Comparison of ENCODE assay signal across 10 mouse cellular contexts in the genomic region with DNA sequence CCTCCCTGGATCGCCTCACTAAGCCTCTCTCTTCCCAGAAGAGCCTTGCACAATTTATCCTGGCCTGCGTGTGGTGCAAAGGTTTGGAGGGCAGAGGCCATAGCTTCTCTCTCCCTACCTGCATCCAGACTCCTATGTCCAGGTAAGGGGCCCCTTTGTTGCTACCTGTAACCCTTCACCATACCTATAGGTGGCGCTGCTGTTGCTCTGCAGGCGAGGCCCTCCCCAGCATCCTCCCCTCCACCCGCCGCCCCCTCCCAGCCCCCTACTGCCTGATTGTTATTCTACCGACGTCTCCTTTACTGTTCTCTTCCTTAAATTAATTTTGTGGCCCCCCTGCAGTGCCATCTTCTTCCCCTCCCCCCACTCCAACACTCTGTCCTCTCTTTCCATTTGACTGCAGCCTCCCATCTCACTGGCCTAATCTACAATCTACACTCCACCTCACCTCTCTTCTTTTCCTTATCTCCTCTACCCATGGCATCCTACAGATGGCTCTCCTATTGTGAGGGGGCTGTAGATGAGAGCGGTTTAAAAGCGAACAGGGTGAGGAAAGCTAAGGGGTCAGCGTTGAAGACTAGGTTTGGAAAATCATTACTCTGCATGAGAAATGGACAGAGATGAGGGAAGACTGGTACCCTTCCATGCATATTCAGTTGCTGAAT. TPM values are rescaled to one million over a fixed set of nuclear protein-coding genes. Genes with fewer than 3 reads are reported as not detected.
DNase-seq lines count a peak whose midpoint lies in the region; ATAC-seq lines count a peak whose summit lies in the region.
"Had no signal": no experiment of that assay in that cellular context is flagged by ENCODE, and none has a peak within 500 bp of the region (broad histone marks: within the 10 kb centered on the region; RNA-seq: fewer than 3 reads in every experiment).

No protein-coding gene starts in this region.

- peaks cover 35% of the 10 kb centered on the region for H3K4me1 ChIP-seq in hindbrain, embryonic 12.5 days
- H3K4me1 ChIP-seq in midbrain, embryonic 13.5 days (replicated peaks): peaks cover 52% of the 10 kb centered on the region

- H3K27ac ChIP-seq in hindbrain, embryonic 12.5 days: peak overlapping the region; percentile 93
- peak overlapping the region; percentile 97 for H3K27ac ChIP-seq in midbrain, embryonic 13.5 days

- H3K9me3 ChIP-seq in hindbrain, embryonic 12.5 days (replicated peaks): no peaks in the 10 kb centered on the region
- no peaks in the 10 kb centered on the region for H3K9me3 ChIP-seq in midbrain, embryonic 13.5 days

- peak overlapping the region; percentile 39; the same call in 1 of the 2 replicates for H3K9ac ChIP-seq in hindbrain, embryonic 12.5 days
- H3K9ac ChIP-seq in midbrain, embryonic 13.5 days (replicated peaks): peak overlapping the region; percentile 49

- DNase-seq in spleen, postnatal 4 days (ENCODE audit: low spot score in 2 of 2): peak; percentile 26 to 65
- DNase-seq in spleen, adult 18-20 months: no peak
- peak; percentile 87 to 92 for DNase-seq in cerebellum, postnatal 10 days
- DNase-seq in urinary bladder, adult 2 months (ENCODE audit: low spot score): no peak
- no peak for DNase-seq in gastrocnemius, adult 18-20 months (ENCODE audit: low spot score)

- peak overlapping the region; percentile 36 for H3K4me2 ChIP-seq in hindbrain, embryonic 12.5 days (replicated peaks)
- peak overlapping the region; percentile 47 for H3K4me2 ChIP-seq in midbrain, embryonic 13.5 days (replicated peaks)

- 5% methylated on average over 11 of the region's 11 CpGs for WGBS in hindbrain, embryonic 12.5 days
- 5% methylated on average over 11 of the region's 11 CpGs for WGBS in midbrain, embryonic 13.5 days

- peaks cover 15% of the 10 kb centered on the region for H3K27me3 ChIP-seq in hindbrain, embryonic 12.5 days
- peaks cover 6% of the 10 kb centered on the region; the same call in 1 of the 2 replicates for H3K27me3 ChIP-seq in midbrain, embryonic 13.5 days

- H3K36me3 ChIP-seq in hindbrain, embryonic 12.5 days: peaks cover 9% of the 10 kb centered on the region; the same call in 1 of the 2 replicates
- no peaks in the 10 kb centered on the region for H3K36me3 ChIP-seq in midbrain, embryonic 13.5 days

- ATAC-seq in hindbrain, embryonic 12.5 days (ENCODE audit: low FRiP score): peak; percentile 44
- peak; percentile 49 for ATAC-seq in midbrain, embryonic 13.5 days
- no peak for ATAC-seq in erythroblast, adult 5-6 weeks (replicated peaks; ENCODE audit: low FRiP score, poor library complexity, severe bottlenecking)

- H3K4me3 ChIP-seq in hindbrain, embryonic 12.5 days: no peak overlapping the region
- H3K4me3 ChIP-seq in midbrain, embryonic 13.5 days (replicated peaks): 0 out of 2 replicates have a peak overlapping the region, but pooled peaks have one; percentile 4
- H3K4me3 ChIP-seq: erythroblast, embryonic 14.5 days; myocyte had no signal

RNA-seq across cellular contexts. Expression of gene Ngdn, which starts 13.9 kb away (rescaled TPM):
- polyA plus RNA-seq in hindbrain, embryonic 12.5 days (2016; fragmentation: Nextera tagmentation; extraction: Ambion mirVana): 63.2 and 63.4 TPM in 2 replicates
- polyA plus RNA-seq in midbrain, embryonic 13.5 days (2015; fragmentation: Nextera tagmentation; extraction: Ambion mirVana): 60.4 and 62.7 TPM in 2 replicates
- polyA plus RNA-seq in urinary bladder, adult 2 months (2012; rRNA removed): 53.7 and 65.8 TPM in 2 replicates
- total RNA-seq in erythroblast, adult 5-6 weeks (2015; ENCODE audit: low replicate concordance): 16.3 and 20.6 TPM in 2 replicates
- total RNA-seq in erythroblast, adult 5-6 weeks (2017; ENCODE audit: low replicate concordance): 6.0 and 11.4 TPM in 2 replicates
- total RNA-seq in gastrocnemius, adult 18-20 months (2021): 10 to 100 TPM; 18.4 to 19.0 TPM

RNA-seq across cellular contexts. Expression of gene Myh7, which starts 34.7 kb away (rescaled TPM):
- 4.9 and 9.1 TPM in 2 replicates for polyA plus RNA-seq in hindbrain, embryonic 12.5 days (2016; fragmentation: Nextera tagmentation; extraction: Ambion mirVana)
- 4.6 and 5.3 TPM in 2 replicates for polyA plus RNA-seq in midbrain, embryonic 13.5 days (2015; fragmentation: Nextera tagmentation; extraction: Ambion mirVana)
- polyA plus RNA-seq in urinary bladder, adult 2 months (2012; rRNA removed): 0.26 and 0.47 TPM in 2 replicates
- total RNA-seq in erythroblast, adult 5-6 weeks (2015; ENCODE audit: low replicate concordance): not detected in 2 replicates
- total RNA-seq in erythroblast, adult 5-6 weeks (2017; ENCODE audit: low replicate concordance): not detected in 2 replicates
- total RNA-seq in gastrocnemius, adult 18-20 months (2021): 100 to 1,000 TPM; 739 to 933 TPM
- polyA plus RNA-seq: erythroblast, embryonic 14.5 days had no signal

RNA-seq across cellular contexts. Expression of gene Gm17428, which starts 52.4 kb away (rescaled TPM):
- polyA plus RNA-seq in hindbrain, embryonic 12.5 days (2016; fragmentation: Nextera tagmentation; extraction: Ambion mirVana): not detected in 2 replicates
- polyA plus RNA-seq in midbrain, embryonic 13.5 days (2015; fragmentation: Nextera tagmentation; extraction: Ambion mirVana): not detected in 2 replicates
- not detected in 2 replicates for polyA plus RNA-seq in urinary bladder, adult 2 months (2012; rRNA removed)
- total RNA-seq in erythroblast, adult 5-6 weeks (2015; ENCODE audit: low replicate concordance): not detected in 2 replicates
- not detected in 2 replicates for total RNA-seq in erythroblast, adult 5-6 weeks (2017; ENCODE audit: low replicate concordance)
- total RNA-seq in gastrocnemius, adult 18-20 months (2021): not detected
- polyA plus RNA-seq: erythroblast, embryonic 14.5 days; myocyte had no signal

Comparison
In these comparisons a context has a peak if more than half of its experiments do, and no peak if none do; other contexts are left out.
1. DNase-seq: peak in spleen, postnatal 4 days (2 of 2) and cerebellum, postnatal 10 days (2 of 2); none in spleen, adult 18-20 months (0 of 2), urinary bladder, adult 2 months (single experiment) and gastrocnemius, adult 18-20 months (single experiment).